Mouse (Mus musculus): ENCODE data around the gene Rbm47.

The Rbm47 gene

DNA sequence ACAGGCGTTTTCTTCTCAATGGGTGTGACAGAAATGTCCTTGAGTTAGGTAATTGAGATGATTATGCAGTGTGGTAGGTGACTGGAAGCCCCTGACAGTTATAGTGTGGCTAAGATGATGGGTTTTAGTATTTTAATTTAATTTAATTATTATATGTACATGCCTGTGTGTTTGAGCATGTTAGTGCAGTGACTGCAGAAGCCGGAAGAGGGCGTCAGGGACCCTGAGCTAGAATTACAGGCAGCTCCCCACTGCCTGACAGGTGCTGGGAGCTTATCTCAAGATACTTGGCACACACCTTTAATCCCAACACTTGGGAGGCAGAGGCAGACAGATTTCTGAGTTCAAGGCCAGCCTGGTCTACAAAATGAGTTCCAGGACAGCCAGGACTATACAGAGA is 204.9 kb downstream of the Rbm47 start:
- in situ Hi-C loops (cut with MboI, MseI), result loop anchor here (10.0 kb wide), 1 partner anchor 267 kb away; no protein-coding TSS in a partner anchor

DNA sequence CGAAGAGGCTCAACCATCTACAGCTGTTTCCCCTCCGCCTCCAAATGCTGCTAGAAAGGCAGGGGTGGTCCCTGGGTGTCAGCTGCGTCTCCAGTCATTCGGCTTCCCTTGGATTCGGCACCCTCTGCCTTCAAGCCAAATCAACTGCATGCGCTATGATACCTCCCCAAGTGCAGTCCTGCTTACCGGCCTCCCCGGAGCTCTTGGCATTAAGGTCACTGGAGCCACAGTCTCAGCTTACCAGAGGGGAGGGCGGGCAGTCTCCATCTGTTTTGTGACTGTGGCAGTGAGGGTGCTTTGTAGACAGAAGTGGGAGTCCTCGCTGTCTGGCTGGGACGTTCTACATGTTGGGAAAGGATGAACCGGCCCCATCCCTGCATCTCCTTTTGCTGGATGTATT is 205.8 kb downstream of the Rbm47 start:
- in situ Hi-C loops (cut with MboI, MseI), result loop anchor here (10.0 kb wide), 1 partner anchor 268 kb away; no protein-coding TSS in a partner anchor
